Mouse (Mus musculus) myocyte (in vitro differentiated cells): ENCODE data around the gene G2e3. TPM values are rescaled to one million over a fixed set of nuclear protein-coding genes. Genes with fewer than 3 reads are reported as not detected.

ENCODE experiments used
- H3K27me3 ChIP-seq: one replicate; pipeline ENCODE4 v1.6.1; 2011; ENCODE audit not compliant: control insufficient read depth, insufficient read depth, insufficient read length
- H3K36me3 ChIP-seq: one replicate; pipeline ENCODE4 v1.6.1; 2011; ENCODE audit not compliant: control insufficient read depth, insufficient read depth
- H3K4me2 ChIP-seq: one replicate; pipeline ENCODE4 v1.6.1; 2011; ENCODE audit warnings: low read depth, control low read depth
- H3K4me3 ChIP-seq: one replicate; pipeline ENCODE4 v1.5.1; 2011; ENCODE audit warnings: mild to moderate bottlenecking, control low read depth, moderate library complexity
- H3K79me2 ChIP-seq: one replicate; pipeline ENCODE4 v1.6.1; 2011; ENCODE audit not compliant: control insufficient read depth, insufficient read depth
- H3ac ChIP-seq: one replicate; pipeline ENCODE4 v1.6.1; 2011; ENCODE audit not compliant: control insufficient read depth, insufficient read length
- CEBPB ChIP-seq: IDR thresholded peaks from 2 replicates; pipeline ENCODE4 v1.6.1; 2011; ENCODE audit warnings: mild to moderate bottlenecking, moderate library complexity; ENCODE audit not compliant: poor library complexity, insufficient read depth, severe bottlenecking
- E2F4 ChIP-seq: IDR thresholded peaks from one replicate; pipeline ENCODE4 v1.6.1; 2011; ENCODE audit warnings: mild to moderate bottlenecking, control low read depth, moderate library complexity; ENCODE audit not compliant: insufficient read depth
- MAX ChIP-seq: IDR thresholded peaks from one replicate; pipeline ENCODE4 v1.6.1; 2011; ENCODE audit warnings: low read depth, mild to moderate bottlenecking, control low read depth
- MYOD1 ChIP-seq, 3 experiments: IDR thresholded peaks; one replicate each; pipeline ENCODE4 v1.6.1; 2011; ENCODE audit warnings: control low read depth in 2 of 3, low read depth in 2 of 3, mild to moderate bottlenecking in 2 of 3, moderate library complexity in 1 of 3; ENCODE audit not compliant: insufficient read length in 2 of 3, control insufficient read depth in 1 of 3
- MYOG ChIP-seq, 3 experiments: IDR thresholded peaks; one replicate each; pipeline ENCODE4 v1.6.1; 2011; ENCODE audit warnings: control low read depth in 2 of 3, low read depth in 2 of 3, mild to moderate bottlenecking in 2 of 3; ENCODE audit not compliant: insufficient read length in 2 of 3, control insufficient read depth in 1 of 3, insufficient read depth in 1 of 3
- POLR2A ChIP-seq: IDR thresholded peaks from one replicate; pipeline ENCODE4 v1.6.1; 2011; ENCODE audit warnings: low read depth, mild to moderate bottlenecking, control low read depth, moderate library complexity; ENCODE audit not compliant: insufficient read length
- POLR2AphosphoS2 ChIP-seq: IDR thresholded peaks from one replicate; pipeline ENCODE4 v1.6.1; 2011; ENCODE audit warnings: low read depth, control low read depth; ENCODE audit not compliant: insufficient read length
- REST ChIP-seq: IDR thresholded peaks from one replicate; pipeline ENCODE4 v1.6.1; 2011; ENCODE audit warnings: mild to moderate bottlenecking, control low read depth, moderate library complexity; ENCODE audit not compliant: insufficient read depth, insufficient read length
- SRF ChIP-seq: IDR thresholded peaks from one replicate; pipeline ENCODE4 v1.6.1; 2011; ENCODE audit warnings: low read depth; ENCODE audit not compliant: control insufficient read depth, insufficient read length
- TCF12 ChIP-seq: IDR thresholded peaks from one replicate; pipeline ENCODE4 v1.6.1; 2011; ENCODE audit warnings: mild to moderate bottlenecking, control low read depth; ENCODE audit not compliant: poor library complexity, insufficient read depth, severe bottlenecking
- TCF3 ChIP-seq: IDR thresholded peaks from one replicate; pipeline ENCODE4 v1.6.1; 2011; ENCODE audit warnings: low read depth, control low read depth; ENCODE audit not compliant: insufficient read length
- USF1 ChIP-seq: IDR thresholded peaks from one replicate; pipeline ENCODE4 v1.6.1; 2011; ENCODE audit warnings: low read depth, mild to moderate bottlenecking, control low read depth, moderate library complexity
- polyA plus RNA-seq: library from polyadenylated mRNA; unstranded; fragments of >200 nt; fragmentation: generic; extraction: Trizol; gene quantifications from one replicate; pipeline ENCODE4 v1.2.1, GENCODE M21; 2012; ENCODE audit warnings: missing spikeins

Gene G2e3
- polyA plus RNA-seq, 1 experiment, result 1.5 TPM

- Histone ChIP-seq H3K27me3 (no peaks in the 10 kb centered on the region), H3K4me3 (no peak overlapping the region), H3K79me2 (no peaks in the 10 kb centered on the region), H3ac (no peak overlapping the region), H3K36me3 (peaks cover 33% of the 10 kb centered on the region), H3K4me2 (no peak overlapping the region)
- TF ChIP-seq POLR2AphosphoS2 (no peak), POLR2A (no peak), TCF3 (no peak)
Observed at GRCm38 (mm10) chr12:51403987-51404586, 56.2 kb downstream of the G2e3 start.

GRCm38 (mm10) chr12:51411362-51411761 lies 63.5 kb downstream of the G2e3 start:
- TF ChIP-seq TCF3, result no peak
- no peak for TF ChIP-seq E2F4
- TF ChIP-seq CEBPB, result no peak
- no peak for TF ChIP-seq TCF12
- no peak for TF ChIP-seq REST
- no peak for TF ChIP-seq MAX
- no peak for TF ChIP-seq POLR2AphosphoS2
- no peak for TF ChIP-seq SRF
- no peak for TF ChIP-seq MYOG (IDR thresholded peaks at IDR 0.05; ENCODE audit: control insufficient read depth in 1 of 3, insufficient read depth in 1 of 3, insufficient read length in 2 of 3, low read depth in 2 of 3)
- TF ChIP-seq POLR2A, result no peak
- TF ChIP-seq USF1, result no peak
- no peak for TF ChIP-seq MYOD1 (IDR thresholded peaks at IDR 0.05; ENCODE audit: control insufficient read depth in 1 of 3, insufficient read length in 2 of 3, low read depth in 2 of 3)
- Histone ChIP-seq H3K79me2 (no peaks in the 10 kb centered on the region), H3ac (no peak overlapping the region), H3K4me2 (no peak overlapping the region), H3K27me3 (no peaks in the 10 kb centered on the region), H3K36me3 (peaks cover 56% of the 10 kb centered on the region), H3K4me3 (no peak overlapping the region)

Other genes starting within 250 kb of the G2e3 start
- gene Scfd1, start 29.4 kb downstream of the G2e3 start, polyA plus RNA-seq, result 14.3 TPM
- gene Coch, start 245.3 kb downstream of the G2e3 start, polyA plus RNA-seq, result 0.01 TPM